Mouse (Mus musculus) leukemia stem cell, adult 10-12 weeks (primary cell): ENCODE results near the gene Itpa. TPM values are rescaled to one million over a fixed set of nuclear protein-coding genes. Genes with fewer than 3 reads are reported as not detected.

Experiments used
- polyA plus RNA-seq: library from polyadenylated mRNA; stranded (reverse); fragments of >175 nt; gene quantifications from 2 replicates; pipeline ENCODE4 v1.2.3, GENCODE M21; 2012; ENCODE audit warnings: low replicate concordance

Itpa gene
- polyA plus RNA-seq: 4.7 and 10.8 TPM in 2 replicates

DNA sequence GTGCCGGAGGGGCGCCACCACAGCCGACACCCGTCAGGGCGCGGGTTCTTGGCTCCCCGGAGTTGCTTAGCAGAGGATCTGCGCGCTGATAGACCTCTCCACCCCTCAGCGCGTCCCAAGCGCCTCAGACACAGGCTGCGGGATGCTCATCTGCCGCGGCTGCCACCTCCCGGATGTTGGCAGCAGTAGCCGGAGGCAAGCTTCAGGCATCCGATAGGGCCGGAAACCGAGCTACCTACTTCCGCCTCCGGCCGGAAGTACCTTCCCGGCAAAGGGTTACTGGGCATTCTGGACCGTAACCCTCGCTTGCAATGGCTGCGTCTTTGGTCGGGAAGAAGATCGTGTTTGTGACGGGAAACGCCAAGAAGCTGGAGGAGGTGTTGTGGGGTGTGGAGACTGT lies at the start of gene Itpa:
Gene Itpa (plus strand): TSS at position 52 of the 400 bp plus-strand sequence.

DNA sequence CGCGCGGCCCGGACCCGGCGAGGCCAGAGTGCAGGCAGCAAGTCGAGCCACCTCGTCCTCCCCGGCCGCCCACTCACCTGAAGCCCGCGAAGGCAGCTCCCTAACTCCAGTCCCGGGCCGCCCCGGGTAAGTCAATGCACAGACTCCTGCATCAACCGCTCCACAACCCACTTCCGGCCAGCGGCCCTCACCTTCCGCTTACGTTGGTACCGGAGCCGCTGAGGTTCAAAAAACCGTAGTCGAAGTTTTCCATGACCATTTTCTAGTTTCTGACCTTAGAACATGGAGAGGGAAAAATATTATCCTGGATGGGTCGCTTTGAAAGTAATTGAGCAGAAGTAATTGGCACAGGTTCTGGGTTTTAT lies 37.6 kb upstream of the Itpa start, which contains the start of the genes Fastkd5 and Ubox5:
Gene Fastkd5 (minus strand): TSS at position 189 of the 365 bp plus-strand sequence.
Gene Ubox5 (minus strand): TSS at position 200 of the 365 bp plus-strand sequence.

DNA sequence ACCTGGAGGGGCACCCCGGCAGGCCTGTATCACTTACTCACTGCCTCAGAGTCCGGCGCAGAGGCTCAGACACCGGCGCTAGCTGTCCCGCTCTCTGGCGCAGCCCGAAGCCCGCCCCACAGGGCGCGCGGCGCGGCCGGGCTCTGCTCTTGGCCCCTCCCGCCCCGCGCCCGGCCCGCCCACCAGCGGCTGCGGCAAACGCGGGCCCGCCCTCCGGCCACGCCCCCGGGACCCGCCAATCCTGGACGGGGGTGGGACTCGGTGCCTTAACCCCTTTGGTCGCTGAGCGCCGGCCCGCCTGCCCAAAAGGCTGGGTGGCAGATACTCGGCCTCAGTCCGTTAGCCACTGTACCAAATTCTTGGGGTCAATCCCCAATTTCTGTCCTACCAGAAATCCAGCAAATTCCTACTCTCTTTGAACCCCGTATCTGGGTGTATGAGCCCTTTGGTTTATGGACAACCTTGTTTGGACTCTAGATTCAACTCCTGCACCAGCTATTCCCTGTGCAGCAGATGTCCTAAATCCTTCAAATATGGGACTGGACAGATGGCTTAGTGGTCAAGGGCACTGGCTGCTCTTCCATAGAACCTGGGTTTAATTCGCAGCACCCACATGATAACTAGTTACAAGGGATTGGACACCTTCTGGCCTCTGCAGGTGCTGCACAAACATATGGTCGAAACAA lies 24.6 kb upstream of the Itpa start, which contains the start of gene Lzts3:
Gene Lzts3 (minus strand): TSS at position 120 of the 686 bp plus-strand sequence.

DNA sequence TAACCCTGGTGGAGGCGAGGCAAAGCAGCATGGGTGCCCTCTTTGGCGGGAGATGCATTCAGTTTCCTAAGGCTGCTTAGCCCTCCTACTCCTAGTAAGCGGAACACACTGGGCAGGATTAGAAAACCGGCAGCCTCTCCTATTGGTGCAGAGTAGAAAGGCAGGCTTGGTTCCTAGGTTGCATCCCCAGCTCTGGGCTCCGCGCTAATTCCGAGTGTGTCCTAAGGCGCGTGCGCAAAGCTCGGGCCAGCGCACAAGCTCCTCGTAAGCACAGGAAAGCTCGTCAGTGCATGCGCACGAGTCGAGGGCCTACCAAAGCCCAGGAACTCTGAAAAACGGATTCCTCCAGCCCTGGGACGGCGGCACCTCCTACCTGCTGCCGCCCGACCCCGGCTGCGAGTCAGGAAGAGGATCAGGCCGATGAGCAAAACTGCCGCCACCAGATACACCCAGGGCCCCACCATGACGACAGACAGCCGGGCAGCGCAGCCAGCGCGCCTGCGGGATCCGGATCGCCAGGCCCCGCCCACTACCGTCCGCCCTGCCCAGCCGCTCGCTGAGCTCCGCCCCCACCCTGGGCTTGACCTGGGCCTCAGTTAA lies 3.2 kb upstream of the Itpa start, which contains the start of gene Ddrgk1:
Gene Ddrgk1 (minus strand): TSS at position 558 of the 600 bp plus-strand sequence.

DNA sequence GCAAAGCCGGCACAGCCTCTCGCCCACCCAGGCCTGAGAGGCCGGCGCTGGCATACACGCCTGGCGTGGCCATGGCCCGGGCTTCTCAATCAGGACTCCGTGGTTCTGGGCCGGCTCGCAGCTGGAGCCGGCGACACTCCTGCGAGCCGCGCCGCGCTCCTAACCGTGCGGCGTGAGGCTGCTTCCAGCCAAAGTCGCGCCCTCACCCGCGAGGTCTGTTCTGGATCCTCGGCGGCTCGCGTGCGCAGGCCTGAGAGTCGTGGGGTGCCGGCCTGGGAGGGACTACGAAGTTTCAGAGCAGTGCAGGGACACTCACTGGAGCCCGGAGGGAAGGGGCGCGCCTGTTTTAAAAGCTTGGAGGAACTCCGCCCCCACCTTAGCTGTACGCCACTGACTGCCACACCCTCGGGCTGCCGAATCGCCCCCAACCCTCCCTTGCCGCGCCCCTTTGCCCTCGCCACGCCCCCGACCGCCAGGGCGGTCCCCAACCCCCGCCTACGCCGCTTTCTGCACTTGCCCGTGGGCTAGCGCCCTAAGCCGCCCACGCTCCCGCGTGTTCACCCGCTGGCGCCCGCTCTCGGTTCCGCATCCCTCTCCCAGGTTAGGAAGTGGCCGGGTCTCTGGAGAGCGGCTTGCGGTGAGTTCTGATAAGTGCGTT lies 29.9 kb downstream of the Itpa start, which contains the start of gene Slc4a11:
Gene Slc4a11 (minus strand): TSS at position 367 of the 658 bp plus-strand sequence.

Other genes starting within 250 kb of the Itpa start
- 7.0 and 7.9 TPM in 2 replicates for gene Vps16, start 243.3 kb upstream of the Itpa start, polyA plus RNA-seq
- gene Pced1a, start 242.9 kb upstream of the Itpa start, polyA plus RNA-seq: 6.0 and 7.3 TPM in 2 replicates
- 9.8 and 19.8 TPM in 2 replicates for gene Ptpra, start 217.3 kb upstream of the Itpa start, polyA plus RNA-seq
- 88.7 and 188 TPM in 2 replicates for gene Mrps26, start 103.9 kb upstream of the Itpa start, polyA plus RNA-seq
- gene Oxt, start 91.4 kb upstream of the Itpa start, polyA plus RNA-seq: 0.73 TPM in 1 of 2 replicates, not detected in the other
- gene Avp, start 85.1 kb upstream of the Itpa start, polyA plus RNA-seq: not detected in 2 replicates
- 0.09 and 1.7 TPM in 2 replicates for gene Fastkd5, start 37.6 kb upstream of the Itpa start, polyA plus RNA-seq
- 2.0 and 3.0 TPM in 2 replicates for gene Ubox5, start 37.6 kb upstream of the Itpa start, polyA plus RNA-seq
- gene Lzts3, start 24.8 kb upstream of the Itpa start, polyA plus RNA-seq: 4.3 and 5.1 TPM in 2 replicates
- gene Ddrgk1, start 3.0 kb upstream of the Itpa start, polyA plus RNA-seq: 111 and 170 TPM in 2 replicates
- gene Slc4a11, start 29.9 kb downstream of the Itpa start, polyA plus RNA-seq: 0.40 and 0.55 TPM in 2 replicates
- gene 4930402H24Rik, start 238.8 kb downstream of the Itpa start, polyA plus RNA-seq: 5.3 and 8.8 TPM in 2 replicates
- 1.9 and 3.6 TPM in 2 replicates for gene Atrn, start 238.9 kb downstream of the Itpa start, polyA plus RNA-seq